Mouse (Mus musculus) gastrocnemius, postnatal 4 days (tissue): ENCODE measurements at regions not wholly inside any gene's neighbourhood (a gene's known extent, or its start where the extent isn't known, plus 50 kb on each side); places are given as distances from the start of the nearest gene placed in this dataset.
"Not testable (repeated sequence)": the region's sequence is repeated elsewhere in the genome, so short reads cannot be mapped to it uniquely, and the experiment has no call there.

Source experiments
- DNase-seq, 2 experiments: peaks; one replicate each; pipeline ENCODE4 v3.0.0; 2021 to 2022; ENCODE audit warnings: low spot score in 2 of 2, mixed read lengths in 2 of 2

DNA sequence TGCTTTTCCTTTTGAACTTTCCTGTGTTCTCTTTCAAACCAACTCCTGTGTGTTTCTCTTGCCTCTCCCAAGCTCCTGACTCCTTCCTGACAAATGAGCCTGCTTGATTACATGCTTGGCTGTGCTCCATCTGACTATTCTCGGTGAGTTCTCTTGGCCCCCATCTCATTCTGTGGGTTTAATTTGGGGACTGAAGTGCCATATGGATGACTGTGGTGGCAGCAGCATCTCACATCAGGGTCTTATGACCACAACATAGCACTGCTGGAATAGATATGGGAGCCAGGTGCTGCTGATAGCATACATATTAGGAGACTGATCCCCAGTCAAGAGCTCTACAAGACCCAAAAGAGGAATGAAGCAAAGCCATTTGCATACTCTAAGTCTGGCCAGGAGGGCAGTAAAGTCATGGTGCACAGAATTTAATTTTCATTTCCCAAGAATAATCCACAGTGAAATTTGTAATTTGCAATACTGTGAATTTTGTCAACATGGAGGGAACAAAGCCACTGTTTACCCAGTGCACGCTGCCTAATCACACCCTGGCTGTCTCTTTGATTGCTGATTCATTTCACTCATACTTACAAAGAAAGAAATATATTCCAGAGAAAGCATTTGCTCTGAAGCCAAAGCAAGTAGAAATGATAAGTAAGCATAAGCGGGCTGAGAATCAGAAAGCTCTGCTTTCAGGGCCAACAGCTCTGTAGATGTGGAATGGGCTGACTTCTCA lies 1478.4 kb upstream of the Gm7489 start:
- no peak for DNase-seq

DNA sequence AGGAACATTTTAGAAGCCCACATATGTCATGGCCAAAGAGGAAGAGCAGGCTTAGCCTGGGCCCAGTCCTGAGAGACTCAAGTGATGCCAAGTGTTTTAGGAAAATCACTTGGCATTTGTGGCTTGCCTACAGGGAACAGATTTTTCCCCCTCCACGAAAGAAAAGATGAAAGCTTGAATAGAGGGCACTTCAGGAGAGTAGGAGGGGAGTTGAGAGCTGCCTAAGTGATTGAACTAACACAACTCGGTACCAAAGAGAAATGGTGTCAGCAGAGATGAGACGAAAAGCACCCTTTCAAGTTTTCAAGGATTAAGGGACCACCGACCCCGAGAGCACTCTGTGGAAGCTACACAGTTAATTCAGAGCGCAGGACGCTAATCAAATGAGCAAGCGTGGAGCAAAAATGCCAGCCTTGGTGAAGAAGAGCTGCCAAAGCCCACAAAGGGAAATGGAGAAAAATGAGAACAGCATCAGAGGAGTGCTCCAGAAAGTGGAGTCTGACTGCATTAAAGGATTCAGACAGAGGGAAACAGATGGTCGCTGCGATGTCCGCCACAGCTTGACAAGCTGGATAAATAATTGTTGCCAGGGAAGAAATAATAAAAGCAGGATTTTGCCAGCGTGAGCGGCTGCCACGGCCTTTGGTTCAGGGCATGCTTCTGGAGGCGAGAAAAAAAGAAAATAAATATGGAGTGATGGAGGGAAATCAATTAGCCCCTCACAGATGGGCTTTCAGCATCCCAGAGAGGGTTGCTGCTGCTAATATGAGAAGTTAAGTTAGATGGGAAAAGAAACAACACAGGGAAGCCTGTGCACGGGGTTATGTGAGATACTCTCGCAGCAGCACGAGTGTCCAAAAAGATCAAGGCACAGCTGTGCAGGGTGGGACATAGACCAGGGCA lies 1471.6 kb upstream of the Gm7489 start:
- DNase-seq, result peak in 1 of 2 experiments; percentile 20

DNA sequence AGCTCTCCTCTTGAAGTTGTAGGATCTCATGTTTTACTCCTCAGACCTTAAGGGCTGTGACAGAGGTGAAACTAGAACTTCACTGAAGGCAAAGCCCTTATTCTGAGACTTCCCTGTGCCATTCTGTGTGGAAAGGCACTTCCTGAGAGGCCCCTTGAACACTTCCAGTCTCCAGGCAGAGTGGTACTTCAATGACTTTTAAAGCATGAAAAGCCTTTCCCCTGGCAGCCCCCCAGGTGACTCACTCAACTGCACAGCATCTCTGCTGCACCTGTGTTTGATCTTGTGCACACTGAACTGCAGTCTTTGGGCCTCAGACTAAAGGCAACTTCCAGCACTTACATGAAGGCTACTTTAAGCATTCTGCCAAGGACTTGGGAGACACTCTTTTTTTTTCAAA lies 1458.7 kb upstream of the Gm7489 start:
- DNase-seq, result no peak

DNA sequence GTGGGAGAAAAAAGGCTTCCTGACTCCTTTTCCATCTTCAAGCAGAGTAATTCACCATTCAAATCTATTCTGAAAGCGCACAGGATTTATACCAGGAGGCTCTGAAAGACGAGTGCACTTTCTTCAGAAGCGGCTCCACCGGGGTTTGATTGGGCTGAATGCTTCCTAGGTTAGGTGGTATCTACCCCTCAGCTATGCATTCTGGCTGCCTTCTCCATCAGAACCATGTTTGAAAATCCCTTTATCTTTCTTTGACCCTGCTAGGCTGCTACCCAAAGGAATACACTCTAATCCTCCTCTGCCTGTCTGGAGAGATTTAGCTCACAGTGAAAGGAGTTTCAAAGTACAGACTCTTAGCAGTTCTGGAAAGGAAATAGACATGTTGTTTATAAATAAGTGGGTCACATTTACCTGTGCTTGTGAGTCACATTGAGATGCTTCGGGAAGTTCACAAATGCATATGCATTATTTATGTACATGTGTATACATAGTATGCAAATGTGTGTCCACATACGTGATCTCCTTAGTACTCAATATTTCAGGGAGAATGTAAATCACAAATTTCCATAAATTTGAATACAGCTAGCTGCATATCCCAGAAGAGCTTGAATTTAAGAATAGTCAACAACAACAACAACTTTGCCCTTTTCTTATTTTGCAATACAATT lies 1454.1 kb upstream of the Gm7489 start:
- DNase-seq, result no peak

DNA sequence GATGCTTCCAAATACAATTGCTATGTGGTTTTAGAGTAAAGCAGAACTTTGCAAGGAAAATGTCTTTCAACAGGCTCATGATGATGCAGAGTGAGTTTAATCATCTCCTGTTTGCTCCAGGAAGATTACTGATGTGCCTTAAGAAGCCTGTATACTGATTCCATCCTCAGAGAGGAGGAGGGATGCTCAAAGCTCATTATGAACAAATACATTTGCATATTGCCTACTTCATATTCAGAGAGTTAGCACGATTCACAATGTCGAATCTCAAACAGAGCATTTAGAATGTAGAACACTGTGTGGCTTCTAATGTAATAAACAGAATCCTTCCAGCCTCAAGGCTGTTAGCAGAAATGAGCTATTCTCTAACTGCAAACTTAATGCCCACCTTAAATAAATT lies 1451.1 kb upstream of the Gm7489 start:
- no peak for DNase-seq

DNA sequence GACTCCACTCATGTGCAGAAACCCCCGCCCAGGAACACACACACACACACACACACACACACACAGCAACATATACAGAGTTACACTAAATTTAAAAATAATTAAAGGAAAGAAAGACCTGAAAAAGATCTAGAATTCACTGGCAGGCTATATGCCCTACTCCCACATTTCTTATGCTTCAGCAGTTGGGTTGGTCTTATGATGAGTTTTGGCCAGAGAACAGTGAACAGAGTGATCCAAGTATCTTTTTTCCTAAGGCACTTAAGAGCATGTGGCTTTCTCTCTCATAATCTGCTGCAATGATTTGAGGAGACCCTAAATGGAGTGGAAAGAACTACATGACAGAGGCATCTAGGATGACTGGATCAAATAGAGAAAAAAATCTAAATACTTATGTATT lies 1446.3 kb upstream of the Gm7489 start:
- DNase-seq, result no peak

DNA sequence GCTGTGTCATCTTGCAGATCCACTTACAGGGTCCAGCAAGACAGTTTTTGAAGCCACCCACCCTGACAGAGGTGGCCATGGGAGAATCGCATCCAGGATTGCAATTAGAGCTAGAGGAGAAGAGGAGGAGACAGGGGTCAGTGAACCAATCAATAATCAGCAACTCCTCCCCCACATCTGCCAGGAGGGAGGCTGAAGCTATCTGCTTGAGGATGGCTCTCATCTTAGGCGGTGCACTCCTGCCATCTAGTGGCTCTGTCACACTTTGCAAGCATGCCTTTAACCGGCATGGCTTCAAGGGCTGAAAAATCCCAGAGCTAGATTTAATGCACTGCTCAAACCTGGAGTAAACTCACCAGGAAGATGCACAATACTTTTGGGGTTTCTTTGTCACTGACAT lies 1425.9 kb upstream of the Gm7489 start:
- peak; percentile 51 to 70 for DNase-seq

DNA sequence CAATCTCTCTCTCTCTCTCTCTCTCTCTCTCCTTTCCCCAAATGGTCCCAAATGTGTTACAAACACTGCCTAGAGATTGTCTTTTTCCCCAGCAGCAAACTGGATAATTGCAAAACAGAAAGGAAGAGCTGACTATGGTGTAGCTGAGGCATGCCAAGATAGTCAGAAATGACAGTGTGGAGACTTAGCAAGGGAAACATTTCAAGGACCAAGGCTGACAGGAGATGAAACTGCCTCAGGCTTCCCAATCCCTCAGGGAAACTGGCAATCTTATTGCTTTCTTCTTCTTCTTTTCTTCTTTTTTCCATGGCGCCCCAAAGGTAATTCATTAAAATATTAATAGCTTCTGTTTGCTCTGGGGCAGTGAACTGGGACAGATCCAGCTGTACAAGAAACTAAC lies 1425.4 kb upstream of the Gm7489 start:
- no peak for DNase-seq

DNA sequence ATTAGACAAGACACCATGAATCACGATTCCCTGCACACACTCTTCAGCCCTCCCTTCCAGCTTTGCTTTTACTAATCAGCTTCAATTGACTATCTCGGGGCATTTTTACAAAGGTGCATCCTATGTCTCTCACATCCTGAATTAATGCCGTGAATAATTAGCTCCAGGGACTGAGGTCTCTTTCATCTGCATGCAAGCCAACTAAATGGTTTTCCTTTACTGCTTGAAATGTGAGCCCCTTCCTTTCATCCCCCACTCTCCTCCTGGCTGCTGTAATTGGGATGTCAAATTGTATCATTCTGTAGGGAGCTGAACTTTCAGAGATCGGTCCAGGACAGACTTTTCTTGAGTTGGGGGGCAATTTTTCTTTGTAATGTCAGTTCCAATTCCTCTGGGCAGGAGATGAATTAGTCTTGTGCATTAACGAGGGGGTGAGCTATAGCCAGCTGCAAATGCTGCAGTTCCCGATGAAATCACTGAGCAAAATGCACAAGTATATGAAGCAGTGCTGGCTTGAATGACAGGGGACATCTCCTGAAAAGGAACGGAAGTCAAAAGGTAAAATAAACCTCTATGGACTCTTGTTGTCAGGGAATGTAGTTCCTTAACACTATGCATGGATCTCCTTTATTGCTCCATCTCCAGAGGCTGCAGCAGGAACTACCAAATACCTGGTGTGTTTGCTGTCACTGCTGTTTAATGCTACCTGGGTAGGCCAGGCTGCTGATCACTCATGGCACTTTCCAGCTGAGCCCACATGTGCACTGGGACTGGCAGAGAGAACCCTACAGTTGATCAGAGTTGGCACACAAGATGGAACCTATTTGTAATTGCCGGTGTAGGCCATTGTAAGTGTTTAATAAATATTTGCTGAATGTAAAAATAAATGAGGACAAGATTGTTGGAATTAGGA lies 1420.2 kb upstream of the Gm7489 start:
- DNase-seq, result no peak

DNA sequence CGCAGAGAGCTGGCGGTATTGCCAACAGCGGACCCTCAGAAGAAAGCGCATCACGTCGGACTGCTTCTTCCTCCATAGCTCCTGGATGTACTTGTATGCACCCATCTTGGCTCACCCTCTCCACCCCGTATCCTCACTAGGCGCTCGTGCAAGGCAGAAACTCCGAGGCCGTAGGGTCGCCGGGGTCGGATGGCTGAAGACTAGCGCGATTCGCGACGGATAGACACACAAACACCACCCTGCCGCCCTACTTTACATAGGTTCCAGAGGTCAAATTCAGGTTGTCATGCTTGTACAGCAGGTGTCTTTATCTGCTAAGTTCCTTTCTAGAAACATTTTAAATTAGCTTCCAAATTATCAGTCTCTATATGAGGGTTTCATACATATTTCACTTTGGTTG lies 1406.6 kb upstream of the Gm7489 start:
- not testable (repeated sequence) for DNase-seq

DNA sequence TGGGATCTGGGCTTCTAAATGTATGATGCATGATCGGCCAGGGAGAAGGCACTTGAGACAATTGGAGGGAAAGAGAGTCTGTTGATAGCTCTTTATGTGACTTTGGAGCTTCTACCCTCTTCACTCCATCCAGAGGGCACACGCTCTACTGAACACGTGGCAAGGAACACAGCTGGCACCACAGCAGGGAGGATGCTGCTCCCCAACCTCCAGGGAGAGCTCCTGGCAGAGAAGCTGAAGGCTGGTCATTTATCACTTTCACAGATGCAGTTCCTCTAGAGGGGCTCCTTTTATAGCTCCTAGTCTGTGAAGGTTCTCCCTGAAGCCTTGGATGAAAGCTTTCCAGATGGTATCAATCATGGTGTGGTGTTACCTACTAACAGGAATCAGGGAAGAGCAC lies 1403.9 kb upstream of the Gm7489 start:
- DNase-seq, result no peak

DNA sequence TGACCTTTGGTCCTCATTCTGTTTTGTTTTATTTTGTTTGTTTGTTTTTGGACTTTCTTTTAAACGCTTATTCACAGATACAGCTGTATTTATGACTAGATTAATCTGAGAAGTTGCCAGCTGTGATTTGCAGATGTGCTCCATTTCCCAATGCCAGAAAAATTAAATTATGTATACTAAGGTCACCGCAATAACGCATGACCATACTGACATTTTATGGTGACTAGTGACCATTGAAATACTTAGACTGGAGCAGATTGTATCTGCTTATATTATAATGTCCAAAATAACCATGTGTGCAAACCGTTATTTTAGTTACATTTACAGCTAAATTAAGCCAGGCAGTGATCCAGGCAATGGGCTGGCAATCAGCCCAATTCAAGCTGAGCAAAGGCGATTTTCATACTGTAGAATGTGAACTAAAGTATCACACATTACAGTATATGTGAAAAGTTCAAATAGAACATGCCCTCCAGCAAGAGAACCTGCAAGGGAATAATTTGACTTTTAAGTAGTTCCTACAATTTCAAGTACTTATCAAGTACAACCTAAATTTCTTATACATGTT lies 1401.0 kb upstream of the Gm7489 start:
- no peak for DNase-seq

DNA sequence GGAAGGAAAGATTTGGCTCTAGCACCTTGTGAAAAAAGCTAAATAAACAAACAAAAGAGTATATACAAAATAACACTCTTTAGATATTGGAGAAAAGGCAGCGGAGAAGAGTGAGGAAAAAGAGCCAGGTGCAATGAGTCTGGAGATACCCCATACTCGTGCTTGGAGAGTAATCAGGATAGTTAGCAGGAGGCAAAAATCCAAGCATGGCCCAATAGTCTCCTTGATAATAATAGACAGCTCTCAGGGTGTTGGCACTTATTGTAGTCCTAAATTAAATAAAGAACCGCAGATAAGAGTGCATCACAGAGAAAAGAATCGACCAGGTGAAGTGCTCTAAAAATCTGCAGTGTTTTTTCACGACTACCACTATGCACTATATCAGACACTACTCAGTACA lies 1400.4 kb upstream of the Gm7489 start:
- no peak for DNase-seq

DNA sequence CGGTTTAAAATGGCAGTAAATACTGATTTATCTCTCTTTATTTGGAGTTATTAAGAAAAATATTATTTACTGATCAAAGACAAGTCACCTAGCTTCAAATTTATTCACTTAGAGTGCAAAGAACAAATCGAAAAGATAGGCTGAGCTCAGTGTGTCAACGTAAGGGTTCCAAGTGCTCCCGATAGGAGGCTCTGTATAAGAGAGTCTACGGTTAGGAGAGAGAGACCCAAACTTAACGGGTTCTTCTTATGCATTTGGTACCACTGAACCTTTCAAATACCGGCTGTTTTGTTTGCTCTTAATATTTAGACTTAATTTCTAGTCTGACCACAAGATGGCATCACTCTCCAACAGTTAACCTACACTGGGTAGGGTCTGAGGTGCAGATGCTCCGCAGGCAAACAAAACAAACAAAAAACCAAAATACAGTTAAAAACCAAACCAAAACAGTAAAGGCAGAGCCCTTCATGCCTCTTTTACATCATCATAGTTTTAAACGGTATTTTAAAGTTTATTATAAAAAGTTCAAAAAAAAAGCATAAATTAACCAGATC lies 1379.4 kb upstream of the Gm7489 start:
- DNase-seq, result no peak

DNA sequence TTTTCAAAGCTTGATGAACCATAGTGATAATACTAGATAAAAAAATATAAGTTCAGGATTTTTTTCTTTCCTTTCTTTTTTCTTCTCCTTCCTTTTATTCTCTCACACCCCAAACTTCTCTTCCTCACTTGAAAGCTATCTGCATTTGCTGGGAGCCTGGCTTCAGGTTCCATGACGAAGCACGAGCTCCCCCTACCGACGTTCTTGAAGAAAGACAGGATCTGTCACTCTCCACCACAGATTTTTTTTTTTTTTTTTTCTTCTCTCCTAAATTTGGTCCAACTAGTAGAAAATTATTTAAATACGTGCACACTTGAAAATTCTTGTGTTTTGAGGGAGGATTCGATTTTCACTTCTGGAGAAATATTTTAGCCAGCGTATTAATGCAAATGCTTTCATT lies 1377.8 kb upstream of the Gm7489 start:
- DNase-seq, result peak; percentile 29 to 48

DNA sequence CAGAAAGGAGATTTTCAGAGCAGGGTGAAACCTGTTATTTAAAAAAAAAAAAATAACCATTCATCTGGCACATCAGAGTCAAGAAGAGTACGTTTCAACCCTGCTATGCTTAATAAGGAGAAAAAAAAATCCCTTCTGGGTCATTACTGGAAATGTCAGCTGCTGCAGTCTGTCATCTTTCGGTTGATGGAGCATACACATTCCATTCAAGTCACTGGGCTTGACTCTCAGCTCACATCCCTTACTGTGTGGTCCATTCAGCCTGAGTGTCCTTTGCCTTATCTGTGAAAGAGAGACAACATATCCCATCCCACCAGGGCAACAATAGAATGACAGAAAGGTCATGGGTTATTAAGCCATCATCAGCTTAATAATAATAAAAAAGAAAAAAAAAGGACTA lies 1376.1 kb upstream of the Gm7489 start:
- no peak for DNase-seq

DNA sequence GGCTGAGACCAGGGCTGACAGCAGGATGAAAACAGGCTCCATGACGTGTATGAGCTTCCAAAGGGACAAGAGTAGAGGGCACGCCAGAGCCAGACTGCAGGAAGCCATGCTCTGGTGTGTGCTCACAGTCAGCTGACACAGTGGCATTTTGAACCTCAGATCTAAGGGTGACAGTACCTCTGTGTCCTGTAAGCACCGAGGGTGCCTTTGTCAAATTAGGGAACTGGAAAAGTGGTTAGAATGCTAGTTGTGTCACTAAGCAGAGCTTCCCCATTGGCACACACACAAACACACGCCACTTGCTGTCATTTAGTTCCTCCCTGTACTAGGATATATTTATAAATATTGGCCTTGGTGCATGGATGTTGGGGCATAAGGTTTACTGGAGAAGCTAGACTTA lies 1374.6 kb upstream of the Gm7489 start:
- no peak for DNase-seq

DNA sequence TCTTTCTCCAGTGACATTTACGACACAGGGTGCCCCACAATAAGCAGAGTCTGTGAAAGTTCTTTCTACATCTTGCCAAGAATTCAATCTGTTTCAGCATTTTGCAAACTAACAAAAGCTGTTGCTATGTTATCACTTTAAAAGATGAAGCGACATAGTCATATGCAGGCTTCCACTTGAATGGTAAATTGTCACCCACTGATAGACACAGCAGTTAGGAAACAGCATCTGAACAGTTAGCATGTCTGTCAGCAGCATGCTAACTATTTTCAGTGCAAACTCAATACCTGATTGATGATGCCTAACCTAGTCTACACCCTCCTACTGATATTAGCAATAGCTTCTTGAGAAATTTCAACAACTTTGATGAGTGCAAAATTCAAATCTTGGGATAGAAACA lies 1348.1 kb upstream of the Gm7489 start:
- no peak for DNase-seq

DNA sequence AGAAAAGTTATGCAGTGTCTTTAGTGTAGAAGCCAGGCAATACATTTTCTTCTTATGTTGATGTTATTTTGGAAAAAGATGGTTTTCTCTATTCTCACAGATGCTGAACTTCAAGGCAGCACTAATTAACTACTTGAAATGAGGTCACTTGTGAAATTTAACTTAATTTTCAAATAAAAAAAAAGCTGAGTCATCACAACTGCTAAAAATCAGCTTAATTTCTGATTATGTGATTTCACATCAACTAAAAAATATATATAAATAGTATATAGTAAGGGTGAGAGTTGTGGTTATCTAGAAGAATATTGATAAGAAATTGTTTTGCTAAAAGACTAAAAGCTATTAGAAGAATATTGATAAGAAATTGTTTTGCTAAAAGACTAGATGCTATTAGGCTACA lies 1326.0 kb upstream of the Gm7489 start:
- DNase-seq, result no peak

DNA sequence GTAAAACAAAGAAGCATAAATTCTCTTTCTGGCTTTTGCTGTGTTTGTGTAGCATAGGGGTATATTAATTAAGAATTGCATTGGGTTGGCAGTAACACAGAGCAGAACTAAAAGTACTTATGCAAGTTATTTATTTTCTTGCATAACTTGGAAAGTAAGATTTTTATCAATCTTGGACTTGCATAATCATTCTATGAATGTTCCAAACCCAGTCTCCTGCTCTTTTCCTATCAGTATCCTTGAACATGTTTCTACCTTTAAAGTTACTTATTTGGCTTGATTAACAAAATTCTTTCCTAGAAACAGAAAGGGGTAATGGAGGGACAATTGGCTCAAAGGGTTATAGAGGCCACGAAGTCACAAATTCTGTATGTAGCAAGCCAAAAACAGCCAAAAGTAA lies 1320.6 kb upstream of the Gm7489 start:
- no peak for DNase-seq
